Mouse (Mus musculus) kidney, embryonic 16.5 days (tissue): ENCODE data around the gene Rhof. TPM values are rescaled to one million over a fixed set of nuclear protein-coding genes. Genes with fewer than 3 reads are reported as not detected.

Experiments used
- ATAC-seq: fragments of 200-750 bp; cut with Nextera tagmentation; 2 replicates; pipeline ENCODE4 v1.8.0; 2017; ENCODE audit warnings: moderate TSS enrichment; ENCODE audit not compliant: low FRiP score, low TSS enrichment
- H3K27ac ChIP-seq: fragments of 300-500 bp; sonication (generic); 2 replicates; pipeline ENCODE4 v1.5.1; 2014; ENCODE audit warnings: low read length
- H3K27me3 ChIP-seq: fragments of 300-500 bp; sonication (generic); 2 replicates; pipeline ENCODE4 v1.6.1; 2014; ENCODE audit warnings: low read length, control low read depth, mixed read lengths; ENCODE audit not compliant: insufficient read depth
- H3K36me3 ChIP-seq: fragments of 300-500 bp; sonication (generic); 2 replicates; pipeline ENCODE4 v1.6.1; 2014; ENCODE audit warnings: low read length, control low read depth, mixed read lengths; ENCODE audit not compliant: insufficient read depth
- H3K4me1 ChIP-seq: fragments of 300-500 bp; sonication (generic); 2 replicates; pipeline ENCODE4 v1.6.1; 2014; ENCODE audit warnings: low read length, control low read depth, mixed read lengths; ENCODE audit not compliant: insufficient read depth
- H3K4me2 ChIP-seq: fragments of 300-500 bp; sonication (generic); replicated peaks from 2 replicates; pipeline ENCODE4 v1.6.1; 2014; ENCODE audit warnings: low read depth, low read length
- H3K4me3 ChIP-seq: fragments of 300-500 bp; sonication (generic); 2 replicates; pipeline ENCODE4 v1.5.1; 2014; ENCODE audit warnings: mild to moderate bottlenecking, low read length
- H3K9ac ChIP-seq: fragments of 300-500 bp; sonication (generic); replicated peaks from 2 replicates; pipeline ENCODE4 v1.6.1; 2014; ENCODE audit warnings: low read length
- H3K9me3 ChIP-seq: fragments of 300-500 bp; sonication (generic); 2 replicates; pipeline ENCODE4 v1.6.1; 2016; ENCODE audit warnings: low read length, control low read depth
- WGBS: fragments of 180-500 bp; shearing (Covaris S2); extraction: QIAGEN DNeasy Blood & Tissue Kit; methylation state at CpG from one replicate; pipeline ENCODE4 v1.1.7; 2014; 5-methylcytosine and 5-hydroxymethylcytosine counted together
- polyA plus RNA-seq: library from polyadenylated mRNA; unstranded; fragments of >200 nt; fragmentation: Nextera tagmentation; extraction: Ambion mirVana; gene quantifications from 2 replicates; pipeline ENCODE4 v1.2.1, GENCODE M21; 2015

Rhof gene
- polyA plus RNA-seq, 1 experiment from 2014 or later = 3.2 TPM

DNA sequence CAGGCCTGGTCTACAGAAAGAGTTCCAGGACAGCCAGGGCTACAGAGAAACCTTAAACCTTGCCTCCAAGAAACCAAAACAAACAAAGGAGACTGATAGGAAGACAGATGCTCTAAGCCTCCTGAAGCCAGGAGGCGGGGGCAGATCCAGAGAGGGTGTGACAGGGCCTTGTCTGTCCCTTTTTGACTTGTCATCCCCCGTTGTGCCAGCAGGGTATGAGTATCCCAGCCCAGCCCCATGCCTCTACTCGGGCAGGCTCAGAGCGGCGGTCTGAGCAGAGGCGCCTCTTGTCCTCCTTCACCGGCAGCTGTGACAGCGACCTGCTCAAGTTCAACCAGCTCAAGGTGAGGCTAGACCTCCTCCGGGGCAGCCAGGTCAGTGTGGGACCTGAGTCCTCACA lies 30.4 kb upstream of the Rhof start:
- 68% methylated on average over 9 of the region's 9 CpGs for WGBS
- Histone ChIP-seq H3K4me2 (no peak overlapping the region), H3K27me3 (no peaks in the 10 kb centered on the region), H3K4me3 (no peak overlapping the region), H3K36me3 (peaks cover 80% of the 10 kb centered on the region), H3K27ac (no peak overlapping the region), H3K9me3 (no peaks in the 10 kb centered on the region), H3K9ac (no peak overlapping the region), H3K4me1 (0 out of 2 replicates have a peak, but pooled peaks cover 5% of the 10 kb centered on the region)
- peak; percentile 37; the same call in 1 of the 2 replicates for ATAC-seq

- Histone ChIP-seq H3K4me3 (no peak overlapping the region), H3K4me1 (no peaks in the 10 kb centered on the region), H3K36me3 (peaks cover 81% of the 10 kb centered on the region), H3K9me3 (no peaks in the 10 kb centered on the region), H3K4me2 (no peak overlapping the region), H3K27me3 (no peaks in the 10 kb centered on the region), H3K9ac (no peak overlapping the region), H3K27ac (no peak overlapping the region)
- 0 out of 2 replicates have a peak, but pooled peaks have one; percentile 24 for ATAC-seq
- WGBS = 89% methylated on average over 15 of the region's 15 CpGs
Measured at GRCm38 (mm10) chr5:123160341-123160740, 27.8 kb upstream of the Rhof start.

- no peak overlapping the region for H3K4me3 ChIP-seq
- no peaks in the 10 kb centered on the region for H3K9me3 ChIP-seq
- H3K27ac ChIP-seq = no peak overlapping the region
- no peaks in the 10 kb centered on the region for H3K4me1 ChIP-seq
- H3K4me2 ChIP-seq = no peak overlapping the region
- no peaks in the 10 kb centered on the region for H3K27me3 ChIP-seq
- no peak for ATAC-seq
- WGBS = 96% methylated on average over 15 of the region's 15 CpGs
- H3K36me3 ChIP-seq = peaks cover 81% of the 10 kb centered on the region
- H3K9ac ChIP-seq = no peak overlapping the region
Measured at GRCm38 (mm10) chr5:123159866-123160265, 27.4 kb upstream of the Rhof start.

- 92% methylated on average over 4 of the region's 4 CpGs for WGBS
- H3K27ac ChIP-seq = no peak overlapping the region
- H3K36me3 ChIP-seq = peaks cover 83% of the 10 kb centered on the region
- H3K4me2 ChIP-seq = no peak overlapping the region
- no peaks in the 10 kb centered on the region for H3K4me1 ChIP-seq
- H3K9me3 ChIP-seq = no peaks in the 10 kb centered on the region
- no peak overlapping the region for H3K9ac ChIP-seq
- H3K27me3 ChIP-seq = no peaks in the 10 kb centered on the region
- no peak for ATAC-seq
- no peak overlapping the region for H3K4me3 ChIP-seq
Measured at GRCm38 (mm10) chr5:123159446-123159845, 27.0 kb upstream of the Rhof start.

GRCm38 (mm10) chr5:123157972-123158371 lies 25.5 kb upstream of the Rhof start:
- no peak for ATAC-seq
- WGBS = 90% methylated on average over 4 of the region's 4 CpGs
- H3K9me3 ChIP-seq = no peaks in the 10 kb centered on the region
- H3K4me2 ChIP-seq = no peak overlapping the region
- no peaks in the 10 kb centered on the region for H3K27me3 ChIP-seq
- no peak overlapping the region for H3K9ac ChIP-seq
- H3K27ac ChIP-seq = no peak overlapping the region
- no peaks in the 10 kb centered on the region for H3K4me1 ChIP-seq
- no peak overlapping the region for H3K4me3 ChIP-seq
- peaks cover 81% of the 10 kb centered on the region for H3K36me3 ChIP-seq

DNA sequence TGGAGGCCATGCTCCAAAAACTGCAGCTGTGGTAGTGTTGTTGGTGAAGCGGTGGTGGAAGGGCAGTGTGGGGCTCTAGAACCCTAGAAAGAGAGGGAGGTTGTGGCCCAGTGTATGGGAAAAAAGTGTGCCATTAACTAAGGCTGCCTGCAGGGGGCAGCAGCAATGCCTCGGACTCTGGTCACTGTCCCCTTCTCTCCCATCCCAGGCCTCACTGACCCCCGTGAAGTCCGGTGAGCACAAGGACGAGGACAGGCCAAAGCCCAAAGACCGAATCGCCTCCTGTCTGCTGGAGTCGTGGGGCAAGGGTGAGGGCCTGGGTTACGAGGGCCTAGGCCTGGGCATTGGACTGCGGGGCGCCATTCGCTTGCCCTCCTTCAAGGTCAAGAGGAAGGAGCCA lies 24.3 kb upstream of the Rhof start:
- Histone ChIP-seq H3K9me3 (no peaks in the 10 kb centered on the region), H3K4me2 (no peak overlapping the region), H3K36me3 (peaks cover 80% of the 10 kb centered on the region), H3K4me3 (no peak overlapping the region), H3K9ac (no peak overlapping the region), H3K27me3 (no peaks in the 10 kb centered on the region), H3K4me1 (no peaks in the 10 kb centered on the region), H3K27ac (no peak overlapping the region)
- 86% methylated on average over 12 of the region's 12 CpGs for WGBS
- no peak for ATAC-seq

- no peak overlapping the region for H3K4me3 ChIP-seq
- H3K27ac ChIP-seq = no peak overlapping the region
- H3K9me3 ChIP-seq = no peaks in the 10 kb centered on the region
- no peak overlapping the region for H3K9ac ChIP-seq
- H3K4me2 ChIP-seq = no peak overlapping the region
- peaks cover 11% of the 10 kb centered on the region for H3K4me1 ChIP-seq
- WGBS = 46% methylated on average over 7 of the region's 7 CpGs
- H3K27me3 ChIP-seq = no peaks in the 10 kb centered on the region
- 0 out of 2 replicates have a peak, but pooled peaks have one; percentile 24 for ATAC-seq
- H3K36me3 ChIP-seq = peaks cover 67% of the 10 kb centered on the region
Measured at GRCm38 (mm10) chr5:123155425-123155824, 22.9 kb upstream of the Rhof start.

- peaks cover 28% of the 10 kb centered on the region for H3K4me1 ChIP-seq
- no peaks in the 10 kb centered on the region for H3K27me3 ChIP-seq
- no peak overlapping the region for H3K9ac ChIP-seq
- no peak overlapping the region for H3K27ac ChIP-seq
- H3K9me3 ChIP-seq = no peaks in the 10 kb centered on the region
- no peak for ATAC-seq
- no peak overlapping the region for H3K4me3 ChIP-seq
- H3K4me2 ChIP-seq = no peak overlapping the region
- peaks cover 51% of the 10 kb centered on the region for H3K36me3 ChIP-seq
- 79% methylated on average over 1 of the region's 1 CpGs for WGBS
Measured at GRCm38 (mm10) chr5:123152901-123153300, 20.4 kb upstream of the Rhof start.

GRCm38 (mm10) chr5:123151707-123152362 lies 19.3 kb upstream of the Rhof start:
- no peak for ATAC-seq
- 89% methylated on average over 18 of the region's 19 CpGs for WGBS

GRCm38 (mm10) chr5:123151077-123151476 lies 18.6 kb upstream of the Rhof start:
- Histone ChIP-seq H3K4me1 (peaks cover 29% of the 10 kb centered on the region), H3K9ac (peak overlapping the region; percentile 40; the same call in 1 of the 2 replicates), H3K4me3 (peak overlapping the region; percentile 41), H3K4me2 (peak overlapping the region; percentile 60), H3K27me3 (no peaks in the 10 kb centered on the region), H3K9me3 (no peaks in the 10 kb centered on the region), H3K36me3 (peaks cover 52% of the 10 kb centered on the region), H3K27ac (peak overlapping the region; percentile 49)
- peak; percentile 33 for ATAC-seq
- 18% methylated on average over 7 of the region's 7 CpGs for WGBS

More at GRCm38 (mm10) chr5:123151707-123152362, 19.3 kb upstream of the Rhof start:
- Histone ChIP-seq H3K4me2 (no peak overlapping the region), H3K4me3 (no peak overlapping the region), H3K9ac (no peak overlapping the region), H3K36me3 (peaks cover 50% of the 10 kb centered on the region), H3K27ac (no peak overlapping the region), H3K9me3 (no peaks in the 10 kb centered on the region), H3K27me3 (no peaks in the 10 kb centered on the region), H3K4me1 (peaks cover 28% of the 10 kb centered on the region)
